Mouse (Mus musculus): Measurements from ENCODE around the gene Ctsz. TPM values are rescaled to one million over a fixed set of nuclear protein-coding genes. Genes with fewer than 3 reads are reported as not detected.

Gene Ctsz
- polyA plus RNA-seq, 2 experiments, result 71.0 to 96.9 TPM

DNA sequence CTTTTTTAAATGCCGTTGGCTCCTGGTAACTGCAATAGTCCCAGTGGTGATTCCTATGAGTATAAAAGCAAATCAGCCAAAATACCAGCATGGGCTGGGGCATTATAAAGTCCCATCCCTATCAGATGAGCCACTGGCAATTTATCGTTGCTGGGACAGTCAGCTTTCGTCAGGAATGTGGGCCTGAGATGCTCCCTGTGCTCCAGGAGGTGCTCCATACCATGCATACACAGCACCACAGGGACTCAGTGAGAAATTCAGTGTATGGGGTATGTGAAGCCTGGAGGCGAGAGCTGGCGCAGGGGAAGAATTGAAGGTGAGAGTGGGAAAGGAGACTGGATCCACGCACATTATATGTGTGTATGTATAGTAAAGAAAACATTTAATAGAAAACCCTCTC, 41.0 kb downstream of the Ctsz start:
- Histone ChIP-seq H3K4me2 (ENCODE audit: low read depth) (no peak overlapping the region), H3K27ac (no peak overlapping the region), H3K9ac (replicated peaks) (no peak overlapping the region), H3K9me3 (ENCODE audit: control insufficient read depth, low read length) (no peaks in the 10 kb centered on the region), H3K27me3 (ENCODE audit: control insufficient read depth, insufficient read depth, low read length) (no peaks in the 10 kb centered on the region), H3K36me3 (replicated peaks; ENCODE audit: control insufficient read depth, insufficient read depth, low read depth) (no peaks in the 10 kb centered on the region), H3K4me3 (ENCODE audit: insufficient read depth in 1 of 2, low read depth in 2 of 2, low read length in 2 of 2) (no peak overlapping the region), H3K4me1 (replicated peaks; ENCODE audit: control insufficient read depth in 2 of 2, insufficient read depth in 2 of 2, low read length in 1 of 2) (no peaks in the 10 kb centered on the region)
- TF ChIP-seq EP300 (IDR thresholded peaks at IDR 0.05; ENCODE audit: low read depth) (no peak), CTCF (IDR thresholded peaks at IDR 0.05; ENCODE audit: low read depth) (no peak)
- 70% methylated on average over 6 of the region's 6 CpGs for WGBS (ENCODE audit: insufficient replicate concordance)
- DNase-seq (ENCODE audit: low read depth in 3 of 3, low spot score in 3 of 3) (no peak), ATAC-seq (ENCODE audit: insufficient read depth) (no peak)

DNA sequence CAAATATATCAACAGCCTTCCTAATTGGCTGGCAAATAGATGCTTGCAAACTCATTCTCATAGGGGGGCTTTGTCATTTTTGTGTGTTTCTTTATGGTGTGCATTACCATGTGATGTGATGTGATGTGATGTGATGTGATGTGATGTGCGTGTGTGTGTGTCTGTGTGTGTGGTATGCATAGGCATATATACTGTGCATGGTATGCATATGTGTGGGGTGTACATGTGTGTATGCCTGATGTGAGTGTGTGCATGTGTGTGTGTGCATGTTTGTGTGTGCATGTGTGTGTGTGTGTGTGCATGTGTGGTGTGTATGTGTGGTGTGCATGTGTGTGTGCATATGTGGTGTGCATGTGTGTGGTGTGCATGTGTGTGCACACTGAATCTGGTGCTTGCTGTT, 41.8 kb downstream of the Ctsz start:
- DNase-seq (ENCODE audit: low read depth in 3 of 3, low spot score in 3 of 3) (no peak), ATAC-seq (ENCODE audit: insufficient read depth) (no peak)
- no peaks in the 10 kb centered on the region for H3K4me1 ChIP-seq (replicated peaks; ENCODE audit: control insufficient read depth in 2 of 2, insufficient read depth in 2 of 2, low read length in 1 of 2)
- TF ChIP-seq CTCF (IDR thresholded peaks at IDR 0.05; ENCODE audit: low read depth), result no peak
- no peak for TF ChIP-seq EP300 (IDR thresholded peaks at IDR 0.05; ENCODE audit: low read depth)
- no peak overlapping the region for H3K9ac ChIP-seq (replicated peaks)
- H3K4me3 ChIP-seq (ENCODE audit: insufficient read depth in 1 of 2, low read depth in 2 of 2, low read length in 2 of 2), result no peak overlapping the region
- H3K9me3 ChIP-seq (ENCODE audit: control insufficient read depth, low read length), result no peaks in the 10 kb centered on the region
- no peaks in the 10 kb centered on the region for H3K36me3 ChIP-seq (replicated peaks; ENCODE audit: control insufficient read depth, insufficient read depth, low read depth)
- no peaks in the 10 kb centered on the region for H3K27me3 ChIP-seq (ENCODE audit: control insufficient read depth, insufficient read depth, low read length)
- no peak overlapping the region for H3K4me2 ChIP-seq (ENCODE audit: low read depth)
- 91% methylated on average over 1 of the region's 1 CpGs for WGBS (ENCODE audit: insufficient replicate concordance)
- H3K27ac ChIP-seq, result no peak overlapping the region

DNA sequence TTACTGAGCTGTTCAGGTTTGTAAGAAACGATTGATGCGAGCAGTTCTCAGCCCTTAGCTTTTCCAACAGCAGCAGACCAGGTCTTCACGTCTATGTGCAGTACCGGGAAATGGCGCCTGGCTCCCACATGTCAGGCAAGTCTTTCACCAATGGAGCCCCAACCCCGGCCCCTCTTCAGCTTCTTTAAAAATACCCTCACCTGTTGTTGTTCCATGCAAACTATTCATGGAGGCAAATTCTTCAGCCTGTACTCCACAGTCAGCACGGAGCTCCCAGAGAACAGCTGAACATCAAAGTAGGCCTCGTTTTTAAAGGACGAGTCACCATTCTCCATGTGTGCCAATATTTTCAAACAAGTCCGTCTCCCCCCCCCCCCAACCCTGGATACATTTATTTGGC, 42.2 kb downstream of the Ctsz start:
- no peaks in the 10 kb centered on the region for H3K27me3 ChIP-seq (ENCODE audit: control insufficient read depth, insufficient read depth, low read length)
- DNase-seq (ENCODE audit: low read depth in 3 of 3, low spot score in 3 of 3), result no peak
- 69% methylated on average over 10 of the region's 10 CpGs for WGBS (ENCODE audit: insufficient replicate concordance)
- TF ChIP-seq EP300 (IDR thresholded peaks at IDR 0.05; ENCODE audit: low read depth) (no peak), CTCF (IDR thresholded peaks at IDR 0.05; ENCODE audit: low read depth) (no peak)
- no peaks in the 10 kb centered on the region for H3K9me3 ChIP-seq (ENCODE audit: control insufficient read depth, low read length)
- no peak overlapping the region for H3K9ac ChIP-seq (replicated peaks)
- no peak overlapping the region for H3K4me2 ChIP-seq (ENCODE audit: low read depth)
- no peak overlapping the region for H3K27ac ChIP-seq
- ATAC-seq (ENCODE audit: insufficient read depth), result no peak
- no peaks in the 10 kb centered on the region for H3K36me3 ChIP-seq (replicated peaks; ENCODE audit: control insufficient read depth, insufficient read depth, low read depth)
- no peak overlapping the region for H3K4me3 ChIP-seq (ENCODE audit: insufficient read depth in 1 of 2, low read depth in 2 of 2, low read length in 2 of 2)
- no peaks in the 10 kb centered on the region for H3K4me1 ChIP-seq (replicated peaks; ENCODE audit: control insufficient read depth in 2 of 2, insufficient read depth in 2 of 2, low read length in 1 of 2)

- no peak overlapping the region for H3K4me2 ChIP-seq (ENCODE audit: low read depth)
- WGBS (ENCODE audit: insufficient replicate concordance), result 48% methylated on average over 5 of the region's 5 CpGs
- ATAC-seq (ENCODE audit: insufficient read depth), result no peak
Observed at GRCm38 (mm10) chr2:174393383-174393782, 45.5 kb downstream of the Ctsz start.

GRCm38 (mm10) chr2:174392554-174392953, 46.3 kb downstream of the Ctsz start:
- 58% methylated on average over 9 of the region's 9 CpGs for WGBS (ENCODE audit: insufficient replicate concordance)

More at GRCm38 (mm10) chr2:174393383-174393782, 45.5 kb downstream of the Ctsz start:
- no peaks in the 10 kb centered on the region for H3K9me3 ChIP-seq (ENCODE audit: control insufficient read depth, low read length)
- no peaks in the 10 kb centered on the region for H3K4me1 ChIP-seq (replicated peaks; ENCODE audit: control insufficient read depth in 2 of 2, insufficient read depth in 2 of 2, low read length in 1 of 2)
- no peak overlapping the region for H3K9ac ChIP-seq (replicated peaks)
- DNase-seq (ENCODE audit: low read depth in 3 of 3, low spot score in 3 of 3), result no peak
- no peak overlapping the region for H3K4me3 ChIP-seq (ENCODE audit: insufficient read depth in 1 of 2, low read depth in 2 of 2, low read length in 2 of 2)
- TF ChIP-seq EP300 (IDR thresholded peaks at IDR 0.05; ENCODE audit: low read depth), result no peak
- TF ChIP-seq CTCF (IDR thresholded peaks at IDR 0.05; ENCODE audit: low read depth), result no peak
- H3K27ac ChIP-seq, result no peak overlapping the region
- H3K27me3 ChIP-seq (ENCODE audit: control insufficient read depth, insufficient read depth, low read length), result no peaks in the 10 kb centered on the region
- no peaks in the 10 kb centered on the region for H3K36me3 ChIP-seq (replicated peaks; ENCODE audit: control insufficient read depth, insufficient read depth, low read depth)

More at GRCm38 (mm10) chr2:174392554-174392953, 46.3 kb downstream of the Ctsz start:
- Histone ChIP-seq H3K9me3 (ENCODE audit: control insufficient read depth, low read length) (no peaks in the 10 kb centered on the region), H3K36me3 (replicated peaks; ENCODE audit: control insufficient read depth, insufficient read depth, low read depth) (no peaks in the 10 kb centered on the region), H3K27ac (no peak overlapping the region), H3K27me3 (ENCODE audit: control insufficient read depth, insufficient read depth, low read length) (no peaks in the 10 kb centered on the region), H3K4me2 (ENCODE audit: low read depth) (no peak overlapping the region), H3K9ac (replicated peaks) (no peak overlapping the region), H3K4me3 (ENCODE audit: insufficient read depth in 1 of 2, low read depth in 2 of 2, low read length in 2 of 2) (no peak overlapping the region), H3K4me1 (replicated peaks; ENCODE audit: control insufficient read depth in 2 of 2, insufficient read depth in 2 of 2, low read length in 1 of 2) (no peaks in the 10 kb centered on the region)
- ATAC-seq (ENCODE audit: insufficient read depth) (no peak), DNase-seq (ENCODE audit: low read depth in 3 of 3, low spot score in 3 of 3) (no peak)
- TF ChIP-seq EP300 (IDR thresholded peaks at IDR 0.05; ENCODE audit: low read depth) (no peak), CTCF (IDR thresholded peaks at IDR 0.05; ENCODE audit: low read depth) (no peak)
